Mouse (Mus musculus) MEL (cell line): ENCODE data around the gene Zfp583. TPM values are rescaled to one million over a fixed set of nuclear protein-coding genes. Genes with fewer than 3 reads are reported as not detected.
A peak's percentile ranks its signal among the peaks of the same experiment; 100 is the strongest.

Experiments
- DNase-seq: peaks from one replicate; pipeline ENCODE4 v3.0.0; 2011; ENCODE audit warnings: low read depth, low spot score
- H3K27ac ChIP-seq: 2 replicates; pipeline ENCODE4 v1.5.1; 2012; ENCODE audit warnings: low read depth, mild to moderate bottlenecking, control low read depth, low read length, moderate library complexity; ENCODE audit not compliant: control insufficient read depth
- H3K27me3 ChIP-seq, 2 experiments: fragments of 150-350 bp in 1 of 2; sonication (generic) in 1 of 2; 2 replicates each; pipeline ENCODE4 v1.6.1; 2012; ENCODE audit warnings: low read length in 2 of 2, mild to moderate bottlenecking in 2 of 2, improper control_type of control experiment in 1 of 2, moderate library complexity in 1 of 2; ENCODE audit not compliant: insufficient read depth in 2 of 2, control insufficient read depth in 1 of 2
- H3K36me3 ChIP-seq, 2 experiments: 2 replicates each; pipeline ENCODE4 v1.6.1; 2012 to 2014; ENCODE audit warnings: low read length in 2 of 2, improper control_type of control experiment in 1 of 2, inconsistent platforms in 1 of 2, mild to moderate bottlenecking in 1 of 2; ENCODE audit not compliant: insufficient read depth in 2 of 2, control insufficient read depth in 1 of 2
- H3K4me1 ChIP-seq, 2 experiments: fragments of 150-350 bp in 1 of 2; sonication (generic) in 1 of 2; 2 replicates each; pipeline ENCODE4 v1.6.1; 2012; ENCODE audit warnings: low read length in 2 of 2, improper control_type of control experiment in 1 of 2, mild to moderate bottlenecking in 1 of 2; ENCODE audit not compliant: insufficient read depth in 2 of 2, control insufficient read depth in 1 of 2
- H3K4me3 ChIP-seq, 2 experiments: fragments of 150-350 bp in 1 of 2; sonication (generic) in 1 of 2; 2 replicates each; pipeline ENCODE4 v1.5.1; 2012; ENCODE audit warnings: low read depth in 2 of 2, low read length in 2 of 2, mild to moderate bottlenecking in 2 of 2, moderate library complexity in 2 of 2, control low read depth in 1 of 2, improper control_type of control experiment in 1 of 2; ENCODE audit not compliant: control insufficient read depth in 1 of 2, insufficient read depth in 1 of 2
- H3K79me2 ChIP-seq: 2 replicates; pipeline ENCODE4 v1.6.1; 2012; ENCODE audit warnings: mild to moderate bottlenecking, low read length, moderate library complexity; ENCODE audit not compliant: control insufficient read depth, poor library complexity, insufficient read depth
- H3K9ac ChIP-seq: 2 replicates; pipeline ENCODE4 v1.6.1; 2012; ENCODE audit warnings: low read depth, mild to moderate bottlenecking, control low read depth, low read length, moderate library complexity; ENCODE audit not compliant: control insufficient read depth, poor library complexity, severe bottlenecking
- H3K9me3 ChIP-seq: fragments of 150-350 bp; sonication (generic); replicated peaks from 2 replicates; pipeline ENCODE4 v1.6.1; 2012; ENCODE audit warnings: mild to moderate bottlenecking, low read length, improper control_type of control experiment, moderate library complexity; ENCODE audit not compliant: insufficient read depth
- CHD1 ChIP-seq: IDR thresholded peaks from 2 replicates; pipeline ENCODE4 v1.6.1; 2012; ENCODE audit warnings: low read depth, mild to moderate bottlenecking, inconsistent platforms, low read length, improper control_type of control experiment
- CTCF ChIP-seq, 3 experiments: IDR thresholded peaks in 2 of 3; conservative IDR thresholded peaks in 1 of 3; 2 replicates each; pipeline ENCODE4 v1.5.1; 2011 to 2012; ENCODE audit warnings: low read length in 3 of 3, low read depth in 2 of 3, mild to moderate bottlenecking in 2 of 3, improper control_type of control experiment in 1 of 3, inconsistent platforms in 1 of 3, mixed read lengths in 1 of 3, moderate library complexity in 1 of 3; ENCODE audit not compliant: control insufficient read depth in 1 of 3, insufficient read depth in 1 of 3, poor library complexity in 1 of 3, severe bottlenecking in 1 of 3
- E2F4 ChIP-seq: IDR thresholded peaks from 2 replicates; pipeline ENCODE4 v1.6.1; 2011; ENCODE audit warnings: low read depth, low read length, improper control_type of control experiment, borderline replicate concordance
- GABPA ChIP-seq: IDR thresholded peaks from 2 replicates; pipeline ENCODE4 v1.6.1; 2012; ENCODE audit warnings: low read depth, mild to moderate bottlenecking, inconsistent platforms, low read length, improper control_type of control experiment, moderate library complexity
- GATA1 ChIP-seq: IDR thresholded peaks from 2 replicates; pipeline ENCODE4 v1.6.1; 2011; ENCODE audit warnings: low read depth, low read length, improper control_type of control experiment
- JUND ChIP-seq: IDR thresholded peaks from 2 replicates; pipeline ENCODE4 v1.6.1; 2011; ENCODE audit warnings: low read depth, mild to moderate bottlenecking, improper control_type of control experiment, low read length
- KAT2A ChIP-seq: conservative IDR thresholded peaks from 2 replicates; pipeline ENCODE4 v1.6.1; 2012; ENCODE audit warnings: low read depth, low read length, improper control_type of control experiment, inconsistent platforms
- MAFK ChIP-seq: IDR thresholded peaks from 2 replicates; pipeline ENCODE4 v1.6.1; 2011; ENCODE audit warnings: low read depth, mild to moderate bottlenecking, low read length, improper control_type of control experiment, borderline replicate concordance
- MAX ChIP-seq: IDR thresholded peaks from 2 replicates; pipeline ENCODE4 v1.6.1; 2011; ENCODE audit warnings: low read length, improper control_type of control experiment
- MYB ChIP-seq: IDR thresholded peaks from 2 replicates; pipeline ENCODE4 v1.6.1; 2011; ENCODE audit warnings: mild to moderate bottlenecking, low read depth, low read length, improper control_type of control experiment
- POLR2AphosphoS2 ChIP-seq: IDR thresholded peaks from 2 replicates; pipeline ENCODE4 v1.6.1; 2011; ENCODE audit warnings: low read length, improper control_type of control experiment
- SMC3 ChIP-seq: IDR thresholded peaks from 2 replicates; pipeline ENCODE4 v1.6.1; 2011; ENCODE audit warnings: low read depth, low read length, improper control_type of control experiment
- TAL1 ChIP-seq: IDR thresholded peaks from 2 replicates; pipeline ENCODE4 v1.6.1; 2012; ENCODE audit warnings: mild to moderate bottlenecking, inconsistent platforms, low read length, moderate library complexity, mixed read lengths
- TCF12 ChIP-seq: IDR thresholded peaks from 2 replicates; pipeline ENCODE4 v1.6.1; 2014; ENCODE audit warnings: low read depth, mild to moderate bottlenecking, inconsistent platforms, low read length, improper control_type of control experiment, moderate library complexity
- UBTF ChIP-seq: IDR thresholded peaks from 2 replicates; pipeline ENCODE4 v1.6.1; 2012; ENCODE audit warnings: low read depth, mild to moderate bottlenecking, inconsistent platforms, low read length, improper control_type of control experiment, moderate library complexity, borderline replicate concordance; ENCODE audit not compliant: insufficient read depth
- USF1 ChIP-seq: IDR thresholded peaks from 2 replicates; pipeline ENCODE4 v1.6.1; 2014; ENCODE audit warnings: low read depth, mild to moderate bottlenecking, inconsistent platforms, low read length, improper control_type of control experiment, moderate library complexity
- USF2 ChIP-seq, 2 experiments: IDR thresholded peaks; 2 replicates each; pipeline ENCODE4 v1.6.1; 2011 to 2012; ENCODE audit warnings: improper control_type of control experiment in 2 of 2, low read length in 2 of 2, borderline replicate concordance in 1 of 2, inconsistent platforms in 1 of 2, low read depth in 1 of 2, mild to moderate bottlenecking in 1 of 2; ENCODE audit not compliant: insufficient read depth in 1 of 2
- ZC3H11A ChIP-seq: IDR thresholded peaks from 2 replicates; pipeline ENCODE4 v1.6.1; 2012; ENCODE audit warnings: low read depth, mild to moderate bottlenecking, inconsistent platforms, low read length, improper control_type of control experiment
- ZNF384 ChIP-seq: IDR thresholded peaks from 2 replicates; pipeline ENCODE4 v1.6.1; 2012; ENCODE audit warnings: low read depth, mild to moderate bottlenecking, inconsistent platforms, low read length, improper control_type of control experiment
- polyA plus RNA-seq, 2 experiments: library from polyadenylated mRNA; stranded (reverse) in 1 of 2; unstranded in 1 of 2; fragments of >175 nt in 1 of 2; fragments of >200 nt in 1 of 2; gene quantifications; 2 replicates each; pipeline versions ENCODE4 v1.2.1 to v1.2.4; 2012; ENCODE audit warnings: low replicate concordance in 2 of 2, low read depth in 1 of 2; ENCODE audit not compliant: insufficient read length in 2 of 2, insufficient read depth in 1 of 2, missing spikeins in 1 of 2
- total RNA-seq: library from RNA; depleted of rRNA; stranded (reverse); fragments of 300-350 nt; gene quantifications from 2 replicates; pipeline ENCODE4 v1.2.3, GENCODE M21; 2012

Gene Zfp583
- total and polyA plus RNA-seq, 3 experiments, result not detected

- TF ChIP-seq CTCF (IDR thresholded peaks at IDR 0.05 in 2 of 3, conservative IDR thresholded peaks at IDR 0.05 in 1 of 3; ENCODE audit: control insufficient read depth in 1 of 3, insufficient read depth in 1 of 3, low read depth in 2 of 3, low read length in 3 of 3, poor library complexity in 1 of 3, severe bottlenecking in 1 of 3), result peak; percentile 46 to 75 (median 48)
- TF ChIP-seq GABPA, result no peak
- TF ChIP-seq TAL1, result no peak
- TF ChIP-seq KAT2A, result no peak
- no peak for TF ChIP-seq POLR2AphosphoS2
- TF ChIP-seq E2F4, result no peak
- TF ChIP-seq, all 39 proteins: peak for 5
Observed at GRCm38 (mm10) chr7:6358937-6359590, 28.0 kb upstream of the Zfp583 start (continued).

GRCm38 (mm10) chr7:6358121-6358520, 27.0 kb upstream of the Zfp583 start:
- no peaks in the 10 kb centered on the region for H3K79me2 ChIP-seq
- no peak for DNase-seq
- H3K27ac ChIP-seq, result no peak overlapping the region
- no peaks in the 10 kb centered on the region for H3K9me3 ChIP-seq
- peaks cover 0 to 5% of the 10 kb centered on the region in 2 experiments; a peak in 2 of 4 replicates for H3K4me1 ChIP-seq
- H3K9ac ChIP-seq, result no peak overlapping the region
- peaks cover 0 to 10% of the 10 kb centered on the region in 2 experiments; a peak in 2 of 4 replicates for H3K36me3 ChIP-seq
- TF ChIP-seq TAL1 (no peak), CTCF (IDR thresholded peaks at IDR 0.05 in 2 of 3, conservative IDR thresholded peaks at IDR 0.05 in 1 of 3; ENCODE audit: control insufficient read depth in 1 of 3, insufficient read depth in 1 of 3, low read depth in 2 of 3, low read length in 3 of 3, poor library complexity in 1 of 3, severe bottlenecking in 1 of 3) (no peak), ZNF384 (no peak), MYB (no peak), USF2 (IDR thresholded peaks at IDR 0.05; ENCODE audit: borderline replicate concordance in 1 of 2, insufficient read depth in 1 of 2, low read depth in 1 of 2, low read length in 2 of 2) (no peak), TCF12 (no peak)
- no peak overlapping the region for H3K4me3 ChIP-seq
- H3K27me3 ChIP-seq, result no peaks in the 10 kb centered on the region

GRCm38 (mm10) chr7:6344124-6344523, 13.0 kb upstream of the Zfp583 start:
- Histone ChIP-seq H3K4me3 (no peak overlapping the region), H3K79me2 (no peaks in the 10 kb centered on the region), H3K36me3 (no peaks in the 10 kb centered on the region), H3K9ac (no peak overlapping the region), H3K4me1 (no peaks in the 10 kb centered on the region), H3K27ac (no peak overlapping the region), H3K27me3 (no peaks in the 10 kb centered on the region), H3K9me3 (no peaks in the 10 kb centered on the region)
- no peak for DNase-seq
- TF ChIP-seq UBTF, result no peak
- no peak for TF ChIP-seq MYB
- TF ChIP-seq SMC3, result no peak
- no peak for TF ChIP-seq TCF12
- TF ChIP-seq ZC3H11A, result no peak
- TF ChIP-seq JUND, result no peak
- TF ChIP-seq MAX, result no peak
- no peak for TF ChIP-seq GABPA
- no peak for TF ChIP-seq USF1
- TF ChIP-seq CHD1, result no peak
- TF ChIP-seq GATA1, result no peak
- no peak for TF ChIP-seq MAFK
